Mouse (Mus musculus) mature B cell (primary cell): ENCODE data around the gene Rabgap1l.

Experiments used
- in situ Hi-C: fragments of 300-500 bp; cut with MboI; formaldehyde crosslinking; loops from 2 replicates; pipeline ENCODE4 v1.14.3; 2019

Rabgap1l gene

GRCm38 (mm10) chr1:160387446-160387845, 405.6 kb downstream of the Rabgap1l start:
- in situ Hi-C loops, result no loop called here

- in situ Hi-C loops, result no loop called here
Observed at GRCm38 (mm10) chr1:160378367-160378766, 414.6 kb downstream of the Rabgap1l start.

GRCm38 (mm10) chr1:160377337-160378336, 415.4 kb downstream of the Rabgap1l start:
- in situ Hi-C loops, result no loop called here

GRCm38 (mm10) chr1:160374490-160374889, 418.5 kb downstream of the Rabgap1l start:
- in situ Hi-C loops, result no loop called here

GRCm38 (mm10) chr1:160373306-160373705, 419.7 kb downstream of the Rabgap1l start:
- in situ Hi-C loops, result no loop called here

- in situ Hi-C loops, result no loop called here
Observed at GRCm38 (mm10) chr1:160371696-160372095, 421.3 kb downstream of the Rabgap1l start.

GRCm38 (mm10) chr1:160370552-160370951, 422.5 kb downstream of the Rabgap1l start:
- in situ Hi-C loops, result no loop called here

- in situ Hi-C loops, result no loop called here
Observed at GRCm38 (mm10) chr1:160366615-160367014, 426.4 kb downstream of the Rabgap1l start.

GRCm38 (mm10) chr1:160357268-160357667, 435.7 kb downstream of the Rabgap1l start:
- in situ Hi-C loops, result no loop called here

GRCm38 (mm10) chr1:160353732-160354455, 439.1 kb downstream of the Rabgap1l start:
- in situ Hi-C loops, result no loop called here

- in situ Hi-C loops, result no loop called here
Observed at GRCm38 (mm10) chr1:160352309-160352708, 440.7 kb downstream of the Rabgap1l start.

- in situ Hi-C loops, result no loop called here
Observed at GRCm38 (mm10) chr1:160351880-160352234, 441.2 kb downstream of the Rabgap1l start.

- in situ Hi-C loops, result no loop called here
Observed at GRCm38 (mm10) chr1:160351146-160351879, 441.7 kb downstream of the Rabgap1l start.

GRCm38 (mm10) chr1:160340653-160341052, 452.4 kb downstream of the Rabgap1l start:
- in situ Hi-C loops, result no loop called here

GRCm38 (mm10) chr1:160339374-160339773, 453.6 kb downstream of the Rabgap1l start:
- in situ Hi-C loops, result no loop called here

- in situ Hi-C loops, result no loop called here
Observed at GRCm38 (mm10) chr1:160334791-160335190, 458.2 kb downstream of the Rabgap1l start.

GRCm38 (mm10) chr1:160330828-160331227, 462.2 kb downstream of the Rabgap1l start:
- in situ Hi-C loops, result no loop called here

- in situ Hi-C loops, result no loop called here
Observed at GRCm38 (mm10) chr1:160330222-160330621, 462.8 kb downstream of the Rabgap1l start.

GRCm38 (mm10) chr1:160329788-160330187, 463.2 kb downstream of the Rabgap1l start:
- in situ Hi-C loops, result no loop called here

GRCm38 (mm10) chr1:160327531-160327930, 465.5 kb downstream of the Rabgap1l start:
- in situ Hi-C loops, result no loop called here

GRCm38 (mm10) chr1:160325542-160325941, 467.5 kb downstream of the Rabgap1l start:
- in situ Hi-C loops, result no loop called here

GRCm38 (mm10) chr1:160320690-160321089, 472.3 kb downstream of the Rabgap1l start:
- in situ Hi-C loops, result no loop called here
